Mouse (Mus musculus) gastrocnemius, adult 18-20 months (tissue): ENCODE measurements at regions not wholly inside any gene's neighbourhood (a gene's known extent, or its start where the extent isn't known, plus 50 kb on each side); places are given as distances from the start of the nearest gene placed in this dataset.
A peak's percentile ranks its signal among the peaks of the same experiment; 100 is the strongest.

Source experiments
- DNase-seq: peaks from one replicate; pipeline ENCODE4 v3.0.0; 2021; ENCODE audit warnings: low spot score

- DNase-seq: no peak
Observed at GRCm38 (mm10) chr15:10767535-10767934, 53.1 kb upstream of the Rai14 start.

- no peak for DNase-seq
Observed at GRCm38 (mm10) chr15:10770410-10771310, 56.2 kb upstream of the Rai14 start.

DNA sequence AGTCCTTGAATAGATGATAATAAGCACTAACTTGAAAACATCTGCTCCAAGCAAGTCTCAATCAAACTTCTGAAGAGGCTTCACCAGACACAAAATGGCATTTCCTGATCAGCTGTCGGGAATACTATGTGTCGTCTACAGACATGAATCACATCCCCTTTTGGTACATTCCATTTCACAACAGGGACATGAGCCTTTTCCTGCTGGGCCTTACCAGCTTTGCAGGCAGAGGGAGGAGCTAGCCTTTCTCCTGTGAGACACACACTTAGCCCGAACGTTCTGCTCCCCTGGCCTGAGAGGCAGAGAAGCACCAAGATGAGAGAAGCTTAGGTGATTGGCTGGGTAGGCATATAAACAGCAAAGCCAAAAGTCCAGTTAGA lies 56.9 kb upstream of the Rai14 start:
- DNase-seq: no peak

GRCm38 (mm10) chr15:10779941-10780620 lies 65.7 kb upstream of the Rai14 start:
- no peak for DNase-seq

GRCm38 (mm10) chr15:10789371-10789770 lies 74.9 kb upstream of the Rai14 start:
- DNase-seq: no peak

DNA sequence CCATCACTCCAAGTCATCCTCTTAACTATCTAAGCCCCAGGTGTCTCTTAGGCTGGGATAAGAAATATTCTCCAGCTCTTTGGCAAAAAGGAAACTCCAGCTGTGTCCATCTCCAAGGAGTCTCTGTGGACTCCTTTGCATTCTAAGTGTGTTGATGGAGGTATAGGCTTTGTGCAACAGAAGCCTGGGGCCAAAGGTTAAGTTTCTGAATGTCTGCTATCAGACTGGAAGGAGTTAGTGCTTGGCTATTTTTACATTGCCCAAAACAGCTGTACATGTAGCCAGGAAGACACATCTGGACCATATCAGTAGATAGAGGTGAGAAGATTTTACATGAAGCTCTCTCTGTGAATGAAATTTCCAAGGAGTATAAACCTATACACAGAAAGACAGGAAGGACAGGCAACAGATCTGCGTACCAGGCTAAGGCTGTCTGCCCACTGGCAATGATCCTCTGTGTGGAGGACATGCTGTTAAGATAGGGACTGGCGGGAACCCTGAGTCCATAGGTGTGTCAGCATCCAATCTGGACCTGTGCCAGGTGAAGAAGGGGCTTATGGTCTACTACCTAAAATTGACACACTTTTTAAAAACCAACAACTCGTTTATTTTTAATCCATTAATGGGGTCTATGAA lies 76.6 kb upstream of the Rai14 start:
- no peak for DNase-seq

- DNase-seq: no peak
Observed at GRCm38 (mm10) chr15:10791516-10792112, 77.2 kb upstream of the Rai14 start.

GRCm38 (mm10) chr15:10792156-10792555 lies 77.7 kb upstream of the Rai14 start:
- DNase-seq: no peak

GRCm38 (mm10) chr15:10795126-10795792 lies 80.8 kb upstream of the Rai14 start:
- no peak for DNase-seq

- DNase-seq: no peak
Observed at GRCm38 (mm10) chr15:10799656-10800055, 85.2 kb upstream of the Rai14 start.

GRCm38 (mm10) chr15:10814195-10814594 lies 99.8 kb upstream of the Rai14 start:
- DNase-seq: no peak

GRCm38 (mm10) chr15:10814709-10815108 lies 100.3 kb upstream of the Rai14 start:
- no peak for DNase-seq

GRCm38 (mm10) chr15:10816213-10816621 lies 101.8 kb upstream of the Rai14 start:
- no peak for DNase-seq

DNA sequence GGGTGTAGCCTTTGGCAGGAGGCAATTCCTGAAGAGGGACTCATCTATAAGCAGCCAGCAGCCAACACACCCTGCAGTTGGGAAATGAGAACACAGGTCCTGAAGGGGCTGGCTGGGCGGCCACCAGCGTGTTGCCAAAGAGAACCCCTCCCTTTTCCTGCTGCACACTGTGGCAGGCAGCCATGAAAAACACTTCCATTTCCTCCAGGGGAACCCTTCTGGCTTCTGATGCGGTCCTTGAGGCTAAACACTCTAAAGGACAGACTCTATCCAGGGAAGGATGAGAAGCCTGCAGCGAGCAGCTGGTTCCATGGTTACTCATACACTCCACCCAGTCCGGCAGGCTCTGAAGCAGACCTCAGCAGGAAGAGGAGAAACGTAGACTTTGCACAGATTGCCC lies 103.8 kb upstream of the Rai14 start:
- DNase-seq: peak; percentile 87

DNA sequence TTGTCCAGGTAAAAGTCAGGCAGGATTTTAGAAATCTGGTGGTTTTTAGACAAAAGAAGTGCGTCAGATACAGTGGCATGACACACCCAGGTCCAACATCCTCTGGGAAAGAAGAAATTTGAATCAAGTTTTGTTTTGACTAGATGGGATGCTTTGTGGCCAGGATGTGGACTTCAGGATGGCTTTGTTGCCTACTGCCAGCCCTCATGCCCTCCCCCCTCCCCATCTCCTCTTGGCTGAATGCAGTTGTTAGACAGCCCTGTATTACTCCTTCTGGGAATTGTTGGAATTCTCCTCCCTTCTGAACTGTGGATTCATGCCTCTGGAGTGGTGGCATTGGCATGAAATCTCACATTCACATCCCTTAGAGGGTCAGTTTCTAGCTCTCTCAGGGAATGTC lies 104.3 kb upstream of the Rai14 start:
- no peak for DNase-seq

GRCm38 (mm10) chr15:10823933-10824332 lies 109.5 kb upstream of the Rai14 start:
- DNase-seq: no peak

DNA sequence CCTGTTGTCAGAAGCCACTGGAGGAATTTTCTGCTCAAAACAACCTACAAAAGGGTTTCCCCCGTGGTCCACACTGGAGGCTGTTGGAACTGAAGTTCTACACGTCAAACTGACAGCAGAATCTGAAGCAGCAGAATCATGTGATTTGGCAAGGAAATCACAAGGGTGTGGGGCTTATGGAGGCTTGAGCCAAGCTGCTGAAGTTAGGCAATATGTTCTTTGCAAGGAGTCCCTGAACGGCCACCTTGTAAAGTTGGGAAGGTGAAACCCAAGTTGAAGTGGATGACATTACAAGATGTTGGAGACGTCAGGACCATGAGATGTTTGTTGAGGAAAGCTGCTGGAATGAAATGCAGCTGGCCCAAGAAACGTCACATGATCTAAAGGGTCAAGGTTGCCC lies 115.2 kb upstream of the Rai14 start:
- DNase-seq: no peak

GRCm38 (mm10) chr15:10830478-10830877 lies 116.1 kb upstream of the Rai14 start:
- no peak for DNase-seq

DNA sequence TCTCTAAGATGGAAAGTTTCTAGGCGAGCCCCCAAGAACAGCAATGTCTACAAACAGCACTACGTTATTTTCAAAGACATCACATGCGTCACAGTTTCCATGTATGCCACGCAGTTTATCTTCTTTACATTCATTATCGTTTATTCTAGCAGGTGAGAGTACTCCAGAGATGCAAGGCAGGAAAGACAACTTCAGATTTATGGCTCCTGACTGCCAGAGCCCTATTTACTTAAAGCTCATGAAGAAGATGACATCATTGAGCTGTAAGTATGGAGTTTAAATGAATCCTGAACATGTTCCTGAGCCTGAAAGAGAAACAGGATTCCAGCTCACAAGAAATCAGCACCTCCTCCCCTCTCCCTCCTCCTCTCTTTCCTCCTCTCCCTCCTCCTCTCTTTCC lies 116.7 kb upstream of the Rai14 start:
- no peak for DNase-seq

DNA sequence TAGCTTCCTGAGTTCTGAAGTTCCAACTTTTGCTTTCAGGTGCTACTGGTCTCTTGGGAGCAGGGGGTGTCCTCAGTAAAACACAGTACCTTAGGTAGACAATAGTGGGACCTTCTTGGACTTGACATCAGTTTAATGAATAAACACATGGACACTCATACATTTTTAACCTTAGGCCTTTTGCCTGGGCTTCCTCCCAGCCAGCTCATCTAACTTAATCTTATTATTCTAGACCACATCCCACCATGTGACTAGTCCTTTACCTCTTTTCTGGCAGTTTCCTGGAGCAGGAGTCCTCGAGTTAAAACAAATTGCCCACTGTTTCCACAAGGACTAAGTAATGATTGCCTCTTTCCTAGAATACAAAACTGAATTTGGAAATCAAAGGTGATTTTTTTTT lies 117.9 kb upstream of the Rai14 start:
- no peak for DNase-seq

DNA sequence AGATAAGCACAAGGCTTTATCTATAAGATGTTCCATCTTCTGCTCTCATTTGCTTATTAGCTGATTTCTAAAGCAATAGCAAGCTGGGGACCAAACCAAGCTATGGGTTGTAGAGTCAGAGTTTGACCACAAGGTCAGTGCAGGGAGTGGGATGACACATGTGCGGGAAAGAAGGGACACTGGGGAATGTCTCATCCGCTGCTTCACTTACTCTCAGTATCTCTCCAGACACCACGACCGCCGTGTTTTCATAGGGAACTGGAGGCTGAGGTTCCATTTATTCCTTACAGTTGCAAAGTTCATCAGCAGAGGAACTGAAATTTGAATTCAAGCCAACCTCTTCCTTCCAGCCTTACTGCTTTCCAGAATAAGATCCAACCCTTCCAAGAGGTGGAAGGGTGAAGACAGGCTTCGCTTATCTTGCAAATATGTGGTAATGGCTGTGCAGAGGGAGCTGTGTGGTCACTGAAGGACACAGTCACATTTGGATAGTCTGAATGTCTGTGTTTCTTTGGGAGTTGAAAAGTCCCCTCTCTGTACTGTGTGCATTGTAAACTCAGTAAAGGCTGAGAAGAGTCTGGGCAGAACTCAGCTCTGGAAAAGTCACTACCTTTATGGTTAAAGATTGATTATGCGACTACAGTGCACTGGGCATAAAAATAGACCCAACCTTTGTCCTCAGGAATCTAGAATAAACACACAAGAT lies 118.1 kb upstream of the C1qtnf3 start:
- DNase-seq: no peak
